Mouse (Mus musculus) CH12.LX (cell line): ENCODE measurements around the gene Bub1. TPM values are rescaled to one million over a fixed set of nuclear protein-coding genes. Genes with fewer than 3 reads are reported as not detected.

Source experiments
- DNase-seq: peaks from one replicate; pipeline ENCODE4 v3.0.0-alpha.2; 2013; ENCODE audit errors: extremely low read depth
- H3K27ac ChIP-seq: 2 replicates; pipeline ENCODE4 v1.5.1; 2012; ENCODE audit warnings: low read depth, mild to moderate bottlenecking, control low read depth, moderate library complexity; ENCODE audit not compliant: insufficient read depth
- H3K27me3 ChIP-seq: replicated peaks from 2 replicates; pipeline ENCODE3; 2012; ENCODE audit warnings: inconsistent platforms
- H3K36me3 ChIP-seq, 2 experiments: replicated peaks in 1 of 2; 2 replicates each; pipeline versions ENCODE3 to v1.6.1; 2012; ENCODE audit warnings: inconsistent platforms in 1 of 2, low read length in 1 of 2, mild to moderate bottlenecking in 1 of 2, mixed read lengths in 1 of 2, moderate library complexity in 1 of 2; ENCODE audit not compliant: control insufficient read depth in 1 of 2, insufficient read depth in 1 of 2
- H3K4me1 ChIP-seq, 2 experiments: 2 replicates each; pipeline ENCODE4 v1.6.1; 2012; ENCODE audit warnings: inconsistent platforms in 1 of 2, moderate library complexity in 1 of 2; ENCODE audit not compliant: insufficient read depth in 2 of 2, control insufficient read depth in 1 of 2
- H3K4me2 ChIP-seq: 2 replicates; pipeline ENCODE4 v1.6.1; 2012; ENCODE audit warnings: low read depth, mild to moderate bottlenecking, control low read depth; ENCODE audit not compliant: poor library complexity, insufficient read depth, severe bottlenecking
- H3K4me3 ChIP-seq, 3 experiments: fragments of 150-350 bp in 1 of 3; sonication (generic) in 1 of 3; replicated peaks in 1 of 3; 2 replicates each; pipeline versions ENCODE3 to v1.5.1; 2011 to 2012; ENCODE audit warnings: low read depth in 2 of 3, low read length in 2 of 3, mild to moderate bottlenecking in 2 of 3, moderate library complexity in 2 of 3, control low read depth in 1 of 3, improper control_type of control experiment in 1 of 3, inconsistent platforms in 1 of 3, mixed read lengths in 1 of 3; ENCODE audit not compliant: poor library complexity in 1 of 3
- H3K79me2 ChIP-seq: replicated peaks from 2 replicates; pipeline ENCODE4 v1.6.1; 2012; ENCODE audit warnings: mild to moderate bottlenecking, moderate library complexity; ENCODE audit not compliant: control insufficient read depth, poor library complexity, insufficient read depth, severe bottlenecking; ENCODE audit errors: extremely low read depth
- H3K9ac ChIP-seq: 2 replicates; pipeline ENCODE4 v1.6.1; 2012; ENCODE audit warnings: low read depth, mild to moderate bottlenecking, control low read depth, moderate library complexity; ENCODE audit not compliant: insufficient read depth
- H3K9me3 ChIP-seq: replicated peaks from 2 replicates; pipeline ENCODE3; 2012; ENCODE audit warnings: low read length, inconsistent platforms, mixed read lengths
- BHLHE40 ChIP-seq: IDR thresholded peaks from 2 replicates; pipeline ENCODE4 v1.6.1; 2011; ENCODE audit warnings: mild to moderate bottlenecking, low read depth, low read length, improper control_type of control experiment
- CHD1 ChIP-seq: IDR thresholded peaks from 2 replicates; pipeline ENCODE4 v1.6.1; 2012; ENCODE audit warnings: low read depth, low read length, improper control_type of control experiment, inconsistent platforms
- CHD2 ChIP-seq: IDR thresholded peaks from 2 replicates; pipeline ENCODE4 v1.6.1; 2011; ENCODE audit warnings: low read length, improper control_type of control experiment
- E2F4 ChIP-seq: IDR thresholded peaks from 2 replicates; pipeline ENCODE4 v1.6.1; 2011; ENCODE audit warnings: low read depth, low read length, improper control_type of control experiment; ENCODE audit not compliant: insufficient replicate concordance
- ELF1 ChIP-seq: IDR thresholded peaks from 2 replicates; pipeline ENCODE4 v1.6.1; 2014; ENCODE audit warnings: low read depth, mild to moderate bottlenecking, inconsistent platforms, low read length, improper control_type of control experiment
- EP300 ChIP-seq: IDR thresholded peaks from 2 replicates; pipeline ENCODE4 v1.6.1; 2011; ENCODE audit warnings: low read length, improper control_type of control experiment
- GABPA ChIP-seq: IDR thresholded peaks from 2 replicates; pipeline ENCODE4 v1.6.1; 2012; ENCODE audit warnings: low read depth, low read length, improper control_type of control experiment, inconsistent platforms; ENCODE audit not compliant: insufficient replicate concordance
- HCFC1 ChIP-seq: IDR thresholded peaks from 2 replicates; pipeline ENCODE4 v1.6.1; 2012; ENCODE audit warnings: low read depth, mild to moderate bottlenecking, inconsistent platforms, low read length, improper control_type of control experiment
- KAT2A ChIP-seq: IDR thresholded peaks from 2 replicates; pipeline ENCODE4 v1.6.1; 2012; ENCODE audit warnings: low read length, improper control_type of control experiment, inconsistent platforms; ENCODE audit not compliant: insufficient replicate concordance
- MAFK ChIP-seq: IDR thresholded peaks from 2 replicates; pipeline ENCODE4 v1.6.1; 2011; ENCODE audit warnings: low read length, improper control_type of control experiment; ENCODE audit not compliant: insufficient replicate concordance
- MAX ChIP-seq: IDR thresholded peaks from 2 replicates; pipeline ENCODE4 v1.6.1; 2011; ENCODE audit warnings: low read length, improper control_type of control experiment
- MEF2A ChIP-seq: IDR thresholded peaks from 2 replicates; pipeline ENCODE4 v1.6.1; 2014; ENCODE audit warnings: low read depth, mild to moderate bottlenecking, inconsistent platforms, low read length, improper control_type of control experiment, borderline replicate concordance
- MXI1 ChIP-seq: IDR thresholded peaks from 2 replicates; pipeline ENCODE4 v1.6.1; 2011; ENCODE audit warnings: mild to moderate bottlenecking, low read depth, low read length, improper control_type of control experiment
- NRF1 ChIP-seq: IDR thresholded peaks from 2 replicates; pipeline ENCODE4 v1.6.1; 2014; ENCODE audit warnings: low read depth, mild to moderate bottlenecking, inconsistent platforms, low read length, improper control_type of control experiment, moderate library complexity
- PAX5 ChIP-seq: IDR thresholded peaks from 2 replicates; pipeline ENCODE4 v1.6.1; 2012; ENCODE audit warnings: low read length, inconsistent platforms, mixed read lengths
- POLR2A ChIP-seq: IDR thresholded peaks from 2 replicates; pipeline ENCODE4 v1.6.1; 2011; ENCODE audit warnings: low read depth, mild to moderate bottlenecking, improper control_type of control experiment, low read length
- POLR2AphosphoS2 ChIP-seq: IDR thresholded peaks from 2 replicates; pipeline ENCODE4 v1.6.1; 2011; ENCODE audit warnings: low read depth, low read length, improper control_type of control experiment
- RCOR1 ChIP-seq: conservative IDR thresholded peaks from 2 replicates; pipeline ENCODE4 v1.6.1; 2012; ENCODE audit warnings: low read depth, mild to moderate bottlenecking, inconsistent platforms, low read length, improper control_type of control experiment
- SIN3A ChIP-seq: IDR thresholded peaks from 2 replicates; pipeline ENCODE4 v1.6.1; 2012; ENCODE audit warnings: low read length, improper control_type of control experiment, inconsistent platforms
- SMC3 ChIP-seq: IDR thresholded peaks from 2 replicates; pipeline ENCODE4 v1.6.1; 2011; ENCODE audit warnings: low read depth, low read length, improper control_type of control experiment
- UBTF ChIP-seq: IDR thresholded peaks from 2 replicates; pipeline ENCODE4 v1.6.1; 2012; ENCODE audit warnings: low read depth, mild to moderate bottlenecking, inconsistent platforms, low read length, improper control_type of control experiment, moderate library complexity
- USF1 ChIP-seq: IDR thresholded peaks from 2 replicates; pipeline ENCODE4 v1.6.1; 2014; ENCODE audit warnings: low read depth, mild to moderate bottlenecking, inconsistent platforms, low read length, improper control_type of control experiment
- USF2 ChIP-seq: conservative IDR thresholded peaks from 2 replicates; pipeline ENCODE4 v1.6.1; 2011; ENCODE audit warnings: low read depth, low read length, improper control_type of control experiment
- ZMIZ1 ChIP-seq: IDR thresholded peaks from 2 replicates; pipeline ENCODE4 v1.6.1; 2012; ENCODE audit warnings: low read depth, mild to moderate bottlenecking, inconsistent platforms, low read length, improper control_type of control experiment
- ZNF384 ChIP-seq: IDR thresholded peaks from 2 replicates; pipeline ENCODE4 v1.6.1; 2012; ENCODE audit warnings: low read depth, low read length, improper control_type of control experiment, inconsistent platforms
- dilution Hi-C: fragments of 300-500 bp; cut with MboI; formaldehyde crosslinking; loops from 2 replicates; pipeline ENCODE4 v1.14.3; 2020; ENCODE audit warnings: low sequenced_read_pairs; ENCODE audit not compliant: extremely low pct_unique_long_range_greater_than_20kb, extremely low pct_ligation_motif_present
- in situ Hi-C: fragments of 300-500 bp; cut with MboI; formaldehyde crosslinking; loops from 3 replicates; pipeline ENCODE4 v1.14.3; 2019; ENCODE audit warnings: low sequenced_read_pairs, low pct_ligation_motif_present, low pct_unique_long_range_greater_than_20kb, mixed read lengths
- polyA plus RNA-seq: library from polyadenylated mRNA; unstranded; fragments of >175 nt; gene quantifications from 2 replicates; pipeline ENCODE4 v1.2.1, GENCODE M21; 2012; ENCODE audit warnings: low read depth; ENCODE audit not compliant: insufficient read length
- total RNA-seq, 2 experiments: library from RNA; depleted of rRNA; stranded (reverse); fragments of 300-350 nt in 1 of 2; fragments of >200 nt in 1 of 2; gene quantifications; 2 replicates each; pipeline ENCODE4 v1.2.3; 2012 to 2014

Bub1 gene
- total and polyA plus RNA-seq, 3 experiments, result 47.0 to 131 (median 66.2) TPM

DNA sequence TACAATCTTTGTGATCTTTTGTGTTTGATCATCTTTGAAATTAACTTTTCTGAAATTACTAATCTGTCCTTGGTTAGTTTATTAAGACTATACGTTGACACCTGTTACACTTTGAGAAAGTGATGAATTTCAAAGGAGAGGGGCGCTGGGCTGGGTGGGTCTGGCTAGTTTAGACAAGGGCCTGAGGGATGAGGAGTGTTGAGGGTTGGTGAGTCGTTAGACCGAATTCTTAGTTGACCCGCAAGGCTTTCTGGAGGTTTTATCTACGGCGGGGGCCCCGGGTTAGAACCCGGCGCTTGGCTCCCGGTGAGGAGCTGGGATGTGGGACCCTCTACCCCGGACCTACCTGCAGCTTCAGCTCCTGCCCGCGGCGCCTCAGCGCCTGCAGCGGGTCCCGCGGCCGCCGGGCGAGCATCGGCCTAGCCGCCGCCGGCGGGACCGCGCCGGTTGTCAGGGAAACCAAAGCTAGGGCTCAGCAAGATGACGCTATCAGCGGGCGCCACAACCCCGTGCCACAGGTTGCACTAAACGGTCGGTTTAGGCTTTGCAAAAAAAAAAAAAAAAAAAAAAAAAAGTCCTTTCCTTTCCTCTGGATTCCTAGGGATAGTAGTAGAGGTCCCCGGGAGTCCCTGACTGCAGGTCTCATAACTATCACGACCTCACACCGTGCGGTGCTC, 43.1 kb downstream of the Bub1 start, which contains the start of gene Nphp1 (continued):
- TF ChIP-seq POLR2A (peak; percentile 62; the same call in 1 of the 2 replicates), CHD1 (no peak), NRF1 (no peak), POLR2AphosphoS2 (no peak), USF2 (no peak), ELF1 (peak; percentile 32; the same call in 1 of the 2 replicates), EP300 (no peak), ZNF384 (peak; percentile 94), MAFK (no peak), SMC3 (no peak), ZMIZ1 (no peak), GABPA (no peak), SIN3A (peak; percentile 72; the same call in 1 of the 2 replicates), USF1 (no peak), MAX (no peak), MEF2A (no peak), CHD2 (no peak)

DNA sequence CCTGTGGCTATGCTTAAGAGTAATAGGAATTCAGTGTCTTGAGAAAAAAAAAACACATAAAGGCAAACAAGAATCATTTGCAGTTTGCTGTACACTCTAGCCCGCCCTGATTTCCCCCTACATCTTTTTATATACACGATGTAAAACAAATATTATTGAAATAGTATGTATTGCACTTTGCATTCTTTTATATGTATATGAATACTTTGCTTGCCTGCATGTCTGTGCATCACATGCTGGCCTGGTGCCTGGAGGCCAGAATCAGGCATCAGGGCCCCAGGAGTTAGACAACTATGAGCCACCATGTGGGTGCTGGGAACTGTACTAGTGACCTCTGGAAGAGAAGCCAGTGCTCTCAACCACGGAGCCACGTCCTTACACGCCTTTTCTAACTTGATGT, 44.4 kb downstream of the Bub1 start:
- Histone ChIP-seq H3K79me2 (peaks cover 9% of the 10 kb centered on the region; the same call in 1 of the 2 replicates), H3K36me3 (peaks cover 0 to 2% of the 10 kb centered on the region in 2 experiments), H3K9ac (no peak overlapping the region), H3K9me3 (no peaks in the 10 kb centered on the region), H3K4me2 (no peak overlapping the region), H3K27me3 (no peaks in the 10 kb centered on the region), H3K27ac (no peak overlapping the region), H3K4me3 (no peak overlapping the region), H3K4me1 (peaks cover 2 to 25% of the 10 kb centered on the region in 2 experiments; a peak in 3 of 4 replicates)
- TF ChIP-seq HCFC1, result no peak
- no peak for TF ChIP-seq RCOR1
- no peak for DNase-seq
- in situ Hi-C loops (no loop called here), dilution Hi-C loops (no loop called here)

DNA sequence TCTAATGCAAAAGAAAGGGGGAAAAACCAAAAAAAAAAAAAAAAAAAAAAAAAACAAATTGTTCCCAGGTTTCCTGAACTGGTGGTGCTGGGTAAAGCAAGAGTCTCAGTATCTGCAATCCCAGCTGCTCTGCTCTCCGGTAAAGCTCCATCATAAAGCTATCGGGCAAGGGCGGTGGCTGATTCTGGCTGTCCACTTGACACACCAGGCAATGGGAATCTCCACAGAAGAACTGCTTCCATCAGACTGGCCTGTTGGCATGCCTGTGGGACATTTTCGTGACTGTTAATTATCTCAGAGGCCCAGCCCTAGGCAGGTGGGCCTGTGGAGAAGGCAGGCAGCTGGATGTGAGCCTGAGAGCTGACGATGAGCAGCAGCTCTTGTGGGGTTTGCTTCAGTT, 53.2 kb downstream of the Bub1 start:
- TF ChIP-seq CHD2, result no peak
- TF ChIP-seq NRF1, result no peak
- no peak for TF ChIP-seq BHLHE40
- TF ChIP-seq CHD1, result no peak
- no peak for TF ChIP-seq USF1
- TF ChIP-seq POLR2A, result no peak
- TF ChIP-seq MAFK, result no peak
- no peak for TF ChIP-seq MXI1
- no peak for TF ChIP-seq PAX5
- TF ChIP-seq SIN3A, result no peak
- TF ChIP-seq UBTF, result no peak
- TF ChIP-seq ZMIZ1, result no peak
- no peak for TF ChIP-seq ELF1
- no peak for TF ChIP-seq E2F4
- TF ChIP-seq MAX, result no peak
- TF ChIP-seq KAT2A, result no peak
- in situ Hi-C loops (no loop called here), dilution Hi-C loops (no loop called here)
- no peaks in the 10 kb centered on the region for H3K9me3 ChIP-seq
- no peak overlapping the region for H3K4me3 ChIP-seq
- no peaks in the 10 kb centered on the region for H3K4me1 ChIP-seq
- H3K27me3 ChIP-seq, result no peaks in the 10 kb centered on the region
- H3K27ac ChIP-seq, result no peak overlapping the region
- H3K4me2 ChIP-seq, result no peak overlapping the region
- peaks cover 3% of the 10 kb centered on the region in 2 experiments for H3K36me3 ChIP-seq
- no peak for DNase-seq
- no peaks in the 10 kb centered on the region for H3K79me2 ChIP-seq
- no peak overlapping the region for H3K9ac ChIP-seq
